Mouse (Mus musculus) bone marrow, adult 2 months (tissue): ENCODE measurements around the gene Pmfbp1. TPM values are rescaled to one million over a fixed set of nuclear protein-coding genes. Genes with fewer than 3 reads are reported as not detected.

ENCODE experiments used
- H3K27ac ChIP-seq: fragments of 200-500 bp; 2 replicates; pipeline ENCODE4 v1.5.1; 2012; ENCODE audit warnings: low read depth, mild to moderate bottlenecking, control low read depth, inconsistent platforms, low read length; ENCODE audit not compliant: control insufficient read depth, poor library complexity, insufficient read depth
- H3K4me1 ChIP-seq: fragments of 200-500 bp; 2 replicates; pipeline ENCODE4 v1.6.1; 2011; ENCODE audit warnings: low read length; ENCODE audit not compliant: control insufficient read depth, insufficient read depth
- H3K4me3 ChIP-seq: fragments of 200-500 bp; replicated peaks from 2 replicates; pipeline ENCODE3; 2011; ENCODE audit warnings: mild to moderate bottlenecking, low read depth, low read length, control low read depth; ENCODE audit not compliant: control insufficient read depth
- CTCF ChIP-seq: fragments of 200-500 bp; IDR thresholded peaks from 2 replicates; pipeline ENCODE4 v1.5.1; 2011; ENCODE audit warnings: low read length, control low read depth; ENCODE audit not compliant: control insufficient read depth, insufficient read depth
- POLR2A ChIP-seq: fragments of 200-500 bp; IDR thresholded peaks from 2 replicates; pipeline ENCODE4 v1.6.1; 2011; ENCODE audit warnings: low read depth, mild to moderate bottlenecking, control low read depth, low read length, borderline replicate concordance; ENCODE audit not compliant: control insufficient read depth
- WGBS: fragments of 180-500 bp; shearing (Covaris S2); methylation state at CpG from one replicate; pipeline ENCODE4 v1.1.7; 2018; 5-methylcytosine and 5-hydroxymethylcytosine counted together
- polyA plus RNA-seq: library from polyadenylated mRNA; stranded (reverse); fragments of >200 nt; gene quantifications from 2 replicates; pipeline ENCODE4 v1.2.4, GENCODE M21; 2011; ENCODE audit warnings: low replicate concordance; ENCODE audit not compliant: missing spikeins, insufficient read depth, insufficient read length

Pmfbp1 gene
- polyA plus RNA-seq, 1 experiment = not detected

DNA sequence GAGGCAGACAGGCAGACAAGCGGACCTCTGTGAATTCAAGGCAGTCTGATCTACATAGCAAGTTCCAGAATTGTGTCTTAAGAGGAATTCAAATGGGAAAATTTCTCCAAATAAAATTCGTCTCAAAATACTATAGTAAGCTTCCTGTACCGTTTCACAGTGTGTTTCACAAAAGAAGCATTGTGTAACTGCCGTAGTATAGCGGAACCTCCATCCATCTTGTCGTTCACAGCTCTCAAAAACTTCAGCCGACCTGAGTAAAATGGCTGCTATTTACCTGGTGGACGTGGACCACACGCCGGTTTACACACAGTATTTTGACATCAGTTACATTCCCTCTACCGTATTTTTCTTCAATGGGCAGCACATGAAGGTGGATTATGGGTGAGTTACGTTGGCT is 77.3 kb downstream of the Pmfbp1 start:
- TF ChIP-seq POLR2A (no peak), CTCF (no peak)
- Histone ChIP-seq H3K4me3 (no peak overlapping the region), H3K4me1 (peaks cover 2% of the 10 kb centered on the region; the same call in 1 of the 2 replicates), H3K27ac (peak overlapping the region; percentile 59)
- 57% methylated on average over 12 of the region's 12 CpGs for WGBS

DNA sequence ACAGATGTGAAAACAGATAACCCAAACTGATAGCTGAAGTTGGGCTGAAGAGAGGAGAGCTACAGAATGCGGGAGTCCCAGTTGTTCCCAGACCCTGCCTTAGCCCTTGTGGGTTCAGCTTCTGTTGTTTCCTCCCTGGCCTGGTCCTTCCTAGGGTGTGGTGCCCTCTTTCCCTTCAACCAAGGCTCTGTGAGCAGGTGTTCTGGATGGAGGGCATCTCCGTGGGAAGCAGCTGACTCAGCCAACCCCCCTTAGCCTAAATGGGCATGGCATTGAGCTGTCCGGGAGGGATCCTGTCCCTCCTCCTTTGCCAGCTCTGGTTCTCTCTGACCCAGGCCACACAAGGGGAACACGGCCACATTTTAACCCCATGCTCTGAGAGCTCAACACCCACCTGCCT is 82.5 kb downstream of the Pmfbp1 start:
- Histone ChIP-seq H3K4me3 (peak overlapping the region; percentile 67), H3K4me1 (peaks cover 2% of the 10 kb centered on the region; the same call in 1 of the 2 replicates), H3K27ac (peak overlapping the region; percentile 74)
- no peak for TF ChIP-seq POLR2A
- no peak for TF ChIP-seq CTCF
- 58% methylated on average over 4 of the region's 4 CpGs for WGBS

- WGBS = 27% methylated on average over 8 of the region's 8 CpGs
- TF ChIP-seq CTCF = no peak
- peak; percentile 83 for TF ChIP-seq POLR2A
- H3K27ac ChIP-seq = peak within 1 kb of the TSS; percentile 75
- peaks cover 4% of the 10 kb centered on the region for H3K4me1 ChIP-seq
- peak within 1 kb of the TSS; percentile 75 for H3K4me3 ChIP-seq
These were observed 85.1 kb downstream of the Pmfbp1 start, which contains the start of gene Hp for GRCm38 (mm10) chr8:109578900-109579301. Gene Hp (minus strand): TSS chr8:109579172.

DNA sequence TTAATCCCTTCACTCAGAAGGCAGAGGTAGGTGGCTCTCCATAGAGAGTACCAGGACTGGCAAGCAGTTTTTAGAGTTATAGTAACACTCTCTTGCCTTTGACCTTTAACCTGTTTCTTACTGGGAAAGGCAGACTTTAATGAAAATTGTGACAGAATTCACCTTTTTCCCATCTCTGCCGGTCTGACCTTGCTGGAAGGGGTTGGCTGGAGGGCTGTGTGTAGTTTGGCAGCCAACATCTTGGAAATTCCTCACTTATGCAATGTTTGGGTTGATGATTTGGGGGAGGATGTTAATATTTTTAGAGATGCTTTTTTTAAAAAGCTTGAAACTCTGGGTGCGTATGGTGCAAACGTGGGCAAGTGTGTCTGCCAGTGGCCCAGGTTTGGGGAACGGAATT is 90.5 kb downstream of the Pmfbp1 start:
- 63% methylated on average over 4 of the region's 4 CpGs for WGBS
- Histone ChIP-seq H3K4me3 (no peak overlapping the region), H3K4me1 (peaks cover 7% of the 10 kb centered on the region), H3K27ac (no peak overlapping the region)
- TF ChIP-seq POLR2A = no peak
- TF ChIP-seq CTCF = no peak

GRCm38 (mm10) chr8:109584830-109585229 is 91.0 kb downstream of the Pmfbp1 start:
- H3K4me1 ChIP-seq = peaks cover 5% of the 10 kb centered on the region
- TF ChIP-seq CTCF = no peak
- no peak for TF ChIP-seq POLR2A
- H3K4me3 ChIP-seq = no peak overlapping the region
- H3K27ac ChIP-seq = no peak overlapping the region
- 74% methylated on average over 3 of the region's 3 CpGs for WGBS

DNA sequence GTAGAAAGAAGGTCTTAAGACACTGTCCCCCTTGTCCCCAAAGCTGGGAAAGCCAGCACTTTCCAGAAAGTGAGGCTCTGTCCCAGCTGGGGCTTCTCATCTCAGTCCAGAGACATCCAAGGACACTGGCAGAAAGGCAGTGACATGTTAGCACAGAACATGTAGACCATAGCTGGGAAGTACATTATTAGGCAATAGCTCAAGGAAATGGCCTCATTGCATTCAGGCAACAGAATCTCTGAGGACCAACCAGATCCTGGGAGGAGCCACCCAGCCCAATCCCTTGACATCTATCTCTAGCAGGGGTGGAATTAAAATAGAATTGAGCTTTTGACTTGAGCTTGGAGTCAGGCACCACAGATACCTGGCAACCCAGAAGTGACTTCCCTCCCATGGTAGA is 91.8 kb downstream of the Pmfbp1 start:
- H3K4me1 ChIP-seq = peaks cover 5% of the 10 kb centered on the region
- TF ChIP-seq POLR2A (no peak), CTCF (no peak)
- H3K27ac ChIP-seq = peak overlapping the region; percentile 73
- H3K4me3 ChIP-seq = no peak overlapping the region

DNA sequence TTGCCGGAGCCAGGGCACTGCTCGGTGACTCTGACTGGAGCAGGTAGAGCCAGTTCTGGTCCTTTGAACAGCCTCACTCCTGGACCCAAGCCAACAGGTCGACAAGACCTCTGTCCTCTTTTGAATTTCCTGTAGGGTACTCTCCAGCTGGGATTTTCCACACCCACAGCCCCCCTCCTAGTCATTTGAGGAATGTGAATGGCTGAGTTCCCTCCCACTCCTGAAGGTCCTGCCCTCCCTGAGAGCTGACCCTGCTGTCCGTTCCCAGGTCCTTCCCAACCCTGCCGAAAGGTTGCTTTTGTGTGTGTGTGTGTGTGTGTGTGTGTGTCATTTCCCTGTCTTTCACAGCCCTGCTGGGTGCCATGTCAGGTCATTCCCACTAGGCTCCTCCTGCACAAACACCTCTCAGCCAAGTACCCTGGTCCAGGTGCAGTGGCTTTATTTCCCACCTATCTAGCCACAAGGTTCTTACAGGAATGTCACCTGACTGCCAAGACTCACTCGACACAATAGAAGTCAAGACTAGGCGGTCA is 93.2 kb downstream of the Pmfbp1 start:
- Histone ChIP-seq H3K4me3 (no peak overlapping the region), H3K27ac (no peak overlapping the region), H3K4me1 (peaks cover 5% of the 10 kb centered on the region)
- 67% methylated on average over 7 of the region's 7 CpGs for WGBS
- TF ChIP-seq CTCF = no peak
- TF ChIP-seq POLR2A = no peak

GRCm38 (mm10) chr8:109590901-109591300 is 97.1 kb downstream of the Pmfbp1 start:
- 92% methylated on average over 9 of the region's 9 CpGs for WGBS

DNA sequence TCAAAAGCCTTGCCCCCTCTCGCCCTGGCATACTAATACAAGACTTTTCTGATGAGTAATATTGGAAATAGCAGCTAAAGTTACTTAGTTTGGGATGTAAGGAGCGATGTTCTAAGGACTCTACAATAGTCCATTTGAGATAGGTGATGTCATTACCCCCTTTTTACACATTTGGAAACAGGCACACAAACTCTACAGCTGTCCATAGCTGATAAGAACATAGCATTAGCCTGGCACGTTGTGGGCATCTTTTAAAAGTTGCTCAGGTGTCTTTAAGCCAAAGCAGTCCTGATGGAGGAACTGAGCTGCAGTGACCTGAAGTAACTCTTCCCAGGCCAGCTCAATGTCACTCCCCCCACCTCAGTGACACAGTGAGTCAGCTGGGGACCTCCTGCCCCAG is 97.5 kb downstream of the Pmfbp1 start:
- TF ChIP-seq CTCF (no peak), POLR2A (no peak)
- WGBS = 69% methylated on average over 3 of the region's 3 CpGs
- H3K27ac ChIP-seq = peak overlapping the region; percentile 66

More at GRCm38 (mm10) chr8:109590901-109591300, 97.1 kb downstream of the Pmfbp1 start:
- no peak overlapping the region for H3K4me3 ChIP-seq
- TF ChIP-seq CTCF (no peak), POLR2A (no peak)
- peaks cover 3% of the 10 kb centered on the region; the same call in 1 of the 2 replicates for H3K4me1 ChIP-seq
- H3K27ac ChIP-seq = no peak overlapping the region

More for the DNA sequence above, 97.5 kb downstream of the Pmfbp1 start:
- no peak overlapping the region for H3K4me3 ChIP-seq
- peaks cover 2% of the 10 kb centered on the region; the same call in 1 of the 2 replicates for H3K4me1 ChIP-seq
